Mouse (Mus musculus) forebrain, embryonic 10.5 days (tissue): ENCODE results near the gene Fkbp10. TPM values are rescaled to one million over a fixed set of nuclear protein-coding genes. Genes with fewer than 3 reads are reported as not detected.

Experiments
- DNase-seq: peaks from one replicate; pipeline ENCODE4 v3.0.0-alpha.2; 2017; ENCODE audit warnings: low spot score; ENCODE audit errors: extremely low spot score
- H3K27ac ChIP-seq: fragments of 300-500 bp; sonication (generic); 2 replicates; pipeline ENCODE4 v1.5.1; 2016; ENCODE audit warnings: mild to moderate bottlenecking
- H3K27me3 ChIP-seq: fragments of 300-500 bp; sonication (generic); 2 replicates; pipeline ENCODE4 v1.6.1; 2016; ENCODE audit warnings: mild to moderate bottlenecking; ENCODE audit not compliant: poor library complexity, severe bottlenecking
- H3K36me3 ChIP-seq: fragments of 300-500 bp; sonication (generic); replicated peaks from 2 replicates; pipeline ENCODE4 v1.6.1; 2016; ENCODE audit warnings: mild to moderate bottlenecking, moderate library complexity
- H3K4me1 ChIP-seq: fragments of 300-500 bp; sonication (generic); 2 replicates; pipeline ENCODE4 v1.6.1; 2016
- H3K4me3 ChIP-seq: fragments of 300-500 bp; sonication (generic); 2 replicates; pipeline ENCODE4 v1.5.1; 2016; ENCODE audit warnings: mild to moderate bottlenecking, moderate library complexity
- H3K9me3 ChIP-seq: fragments of 300-500 bp; sonication (generic); 2 replicates; pipeline ENCODE4 v1.6.1; 2016; ENCODE audit warnings: mild to moderate bottlenecking, moderate library complexity
- WGBS: fragments of 180-500 bp; shearing (Covaris S2); methylation state at CpG from one replicate; pipeline ENCODE4 v1.1.7; 2016; 5-methylcytosine and 5-hydroxymethylcytosine counted together
- polyA plus RNA-seq: library from polyadenylated mRNA; unstranded; fragments of >200 nt; fragmentation: Nextera tagmentation; extraction: Ambion mirVana; gene quantifications from 2 replicates; pipeline ENCODE4 v1.2.1, GENCODE M21; 2016

Fkbp10 gene
- polyA plus RNA-seq, result 37.5 and 37.6 TPM in 2 replicates

DNA sequence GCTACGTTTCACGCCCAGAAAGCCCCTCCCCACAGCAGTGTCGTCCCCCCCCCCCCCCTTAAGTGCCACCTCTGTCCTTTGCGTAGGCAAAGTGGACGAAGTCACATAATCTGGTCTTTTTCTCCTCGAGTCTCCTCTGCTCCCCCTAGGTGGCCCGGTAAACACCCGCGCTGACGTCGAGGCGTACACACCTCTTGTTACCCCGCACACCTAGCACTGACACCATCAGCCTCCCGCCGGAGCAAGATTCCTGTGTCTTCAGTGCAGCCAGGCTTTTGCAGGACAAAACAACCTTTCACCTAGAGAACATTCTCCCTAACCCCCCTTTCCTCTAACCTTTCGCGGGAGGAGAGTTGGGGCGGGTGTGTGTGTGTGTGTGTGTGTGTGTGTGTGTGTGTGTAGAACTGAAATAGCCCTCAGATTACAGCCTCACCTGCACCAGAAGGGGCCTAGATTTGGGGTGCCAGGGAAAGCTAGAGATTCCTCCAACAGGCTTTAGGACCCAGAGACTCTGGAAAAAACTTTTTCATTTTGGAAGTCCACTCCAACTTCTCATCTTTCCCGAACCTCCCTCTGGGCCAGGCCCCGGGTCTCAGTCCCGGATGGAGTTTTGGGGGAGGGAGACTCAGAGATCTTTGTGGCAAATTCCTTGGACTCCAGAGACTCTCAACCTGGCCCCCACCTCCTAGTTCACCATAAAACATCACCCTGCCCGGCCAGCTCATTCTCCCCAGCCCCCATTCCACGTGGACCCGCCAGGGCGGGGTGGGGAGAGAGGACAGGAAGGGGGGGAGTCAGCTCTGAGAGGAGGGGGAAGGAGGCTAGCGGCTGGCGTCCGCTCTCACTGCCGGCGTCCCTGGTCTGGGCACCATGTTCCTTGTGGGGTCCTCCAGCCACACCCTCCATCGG is at the start of gene Fkbp10:
Fkbp10 (plus strand) TSS at position 784 of the 909 bp plus-strand sequence.
- H3K27me3 ChIP-seq, result peaks cover 51% of the 10 kb centered on the region
- peak within 1 kb of the TSS; percentile 74 for H3K4me3 ChIP-seq
- peak within 1 kb of the TSS; percentile 91 for H3K27ac ChIP-seq
- H3K4me1 ChIP-seq, result peaks cover 51% of the 10 kb centered on the region
- DNase-seq, result peak; percentile 57
- H3K9me3 ChIP-seq, result no peaks in the 10 kb centered on the region
- peaks cover 6% of the 10 kb centered on the region for H3K36me3 ChIP-seq
- WGBS, result 1% methylated on average over 31 of the region's 31 CpGs

DNA sequence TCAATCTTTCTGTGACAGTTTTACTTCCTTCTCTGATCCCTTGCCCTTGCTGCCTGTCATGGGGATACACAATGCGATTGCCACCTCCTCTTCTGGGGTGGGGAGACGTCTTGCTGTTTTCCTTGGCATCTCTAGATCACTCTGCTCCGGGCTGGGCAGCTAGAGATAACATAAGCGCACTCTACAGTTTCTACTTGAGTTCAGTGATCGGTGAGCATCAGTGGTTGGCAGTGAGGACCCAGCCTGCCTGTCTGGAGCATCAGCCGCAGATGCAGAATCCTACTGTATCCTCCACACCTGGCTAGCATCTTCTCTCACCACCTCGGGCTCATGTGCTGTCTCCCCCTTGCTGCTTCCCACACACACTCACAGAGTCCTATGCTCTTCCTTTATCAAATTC is 46.4 kb upstream of the Fkbp10 start:
- Histone ChIP-seq H3K27me3 (peaks cover 9% of the 10 kb centered on the region), H3K9me3 (no peaks in the 10 kb centered on the region), H3K36me3 (peaks cover 12% of the 10 kb centered on the region), H3K27ac (no peak overlapping the region), H3K4me1 (peaks cover 27% of the 10 kb centered on the region), H3K4me3 (no peak overlapping the region)
- 91% methylated on average over 7 of the region's 7 CpGs for WGBS
- no peak for DNase-seq

GRCm38 (mm10) chr11:100369822-100370221 is 45.7 kb upstream of the Fkbp10 start:
- peaks cover 27% of the 10 kb centered on the region for H3K4me1 ChIP-seq
- DNase-seq, result no peak
- WGBS, result 87% methylated on average over 8 of the region's 8 CpGs
- H3K9me3 ChIP-seq, result no peaks in the 10 kb centered on the region
- peaks cover 15% of the 10 kb centered on the region for H3K36me3 ChIP-seq
- H3K27me3 ChIP-seq, result 0 out of 2 replicates have a peak, but pooled peaks cover 4% of the 10 kb centered on the region
- H3K27ac ChIP-seq, result no peak overlapping the region
- H3K4me3 ChIP-seq, result no peak overlapping the region

DNA sequence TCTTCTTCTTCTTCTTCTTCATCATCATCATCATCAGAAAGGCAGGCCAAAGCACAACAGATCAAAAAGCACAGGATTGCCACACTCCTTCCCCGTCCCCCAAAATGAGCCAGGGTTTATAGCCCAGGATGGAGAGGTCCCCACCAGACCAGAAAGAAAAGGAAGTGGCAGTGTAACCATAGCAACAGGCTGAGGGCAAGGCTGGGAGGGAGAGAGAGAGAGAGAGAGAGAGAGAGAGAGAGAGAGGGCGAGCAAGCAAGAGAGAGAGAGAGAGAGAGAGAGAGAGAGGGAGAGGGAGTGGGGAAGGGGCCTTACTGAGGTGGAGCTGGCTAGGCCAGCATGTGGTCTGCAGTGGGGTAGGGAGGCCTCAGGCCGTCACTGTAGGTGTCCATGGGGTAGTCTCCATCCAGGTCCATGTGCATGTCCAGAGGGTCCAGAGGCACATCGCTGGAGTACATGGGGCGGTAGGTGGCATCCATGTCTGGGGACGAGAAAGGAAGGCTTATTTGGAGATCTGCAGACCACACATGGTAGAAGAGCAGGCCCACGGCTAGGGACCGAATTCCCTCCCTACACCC is 43.4 kb upstream of the Fkbp10 start:
- peaks cover 30% of the 10 kb centered on the region for H3K36me3 ChIP-seq
- H3K9me3 ChIP-seq, result no peaks in the 10 kb centered on the region
- 85% methylated on average over 7 of the region's 8 CpGs for WGBS
- no peak overlapping the region for H3K4me3 ChIP-seq
- H3K27ac ChIP-seq, result peak overlapping the region; percentile 30; the same call in 1 of the 2 replicates
- peaks cover 27% of the 10 kb centered on the region for H3K4me1 ChIP-seq
- H3K27me3 ChIP-seq, result no peaks in the 10 kb centered on the region
- DNase-seq, result peak; percentile 26

DNA sequence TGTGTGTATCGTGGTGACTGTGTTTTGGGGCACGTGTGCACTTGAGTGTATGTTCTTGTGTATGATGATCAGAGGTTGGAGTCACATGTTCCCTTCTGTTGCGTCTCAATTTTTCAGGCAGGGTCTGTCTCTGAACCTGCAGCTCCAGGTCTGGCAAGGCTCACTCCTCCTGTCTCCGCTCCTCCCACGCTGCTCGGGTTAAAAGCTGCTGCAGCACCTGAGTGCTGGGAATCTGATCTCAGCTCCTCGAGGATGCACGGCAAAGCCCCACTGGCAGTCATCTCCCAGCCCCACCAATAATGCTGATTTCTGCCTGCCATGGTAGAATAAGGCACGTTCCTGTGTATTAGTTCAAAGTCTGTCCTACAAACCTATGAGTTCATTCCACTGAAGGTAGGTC is 40.4 kb upstream of the Fkbp10 start:
- WGBS, result 91% methylated on average over 9 of the region's 9 CpGs
- Histone ChIP-seq H3K4me3 (no peak overlapping the region), H3K4me1 (peaks cover 25% of the 10 kb centered on the region), H3K27me3 (no peaks in the 10 kb centered on the region), H3K9me3 (no peaks in the 10 kb centered on the region), H3K36me3 (peaks cover 50% of the 10 kb centered on the region), H3K27ac (no peak overlapping the region)
- no peak for DNase-seq

- H3K4me1 ChIP-seq, result peaks cover 19% of the 10 kb centered on the region
- H3K27me3 ChIP-seq, result no peaks in the 10 kb centered on the region
- H3K36me3 ChIP-seq, result peaks cover 56% of the 10 kb centered on the region
- no peak overlapping the region for H3K27ac ChIP-seq
- H3K4me3 ChIP-seq, result no peak overlapping the region
- no peaks in the 10 kb centered on the region for H3K9me3 ChIP-seq
- DNase-seq, result no peak
- 81% methylated on average over 4 of the region's 4 CpGs for WGBS
Measured at GRCm38 (mm10) chr11:100376005-100376404, 39.5 kb upstream of the Fkbp10 start.

DNA sequence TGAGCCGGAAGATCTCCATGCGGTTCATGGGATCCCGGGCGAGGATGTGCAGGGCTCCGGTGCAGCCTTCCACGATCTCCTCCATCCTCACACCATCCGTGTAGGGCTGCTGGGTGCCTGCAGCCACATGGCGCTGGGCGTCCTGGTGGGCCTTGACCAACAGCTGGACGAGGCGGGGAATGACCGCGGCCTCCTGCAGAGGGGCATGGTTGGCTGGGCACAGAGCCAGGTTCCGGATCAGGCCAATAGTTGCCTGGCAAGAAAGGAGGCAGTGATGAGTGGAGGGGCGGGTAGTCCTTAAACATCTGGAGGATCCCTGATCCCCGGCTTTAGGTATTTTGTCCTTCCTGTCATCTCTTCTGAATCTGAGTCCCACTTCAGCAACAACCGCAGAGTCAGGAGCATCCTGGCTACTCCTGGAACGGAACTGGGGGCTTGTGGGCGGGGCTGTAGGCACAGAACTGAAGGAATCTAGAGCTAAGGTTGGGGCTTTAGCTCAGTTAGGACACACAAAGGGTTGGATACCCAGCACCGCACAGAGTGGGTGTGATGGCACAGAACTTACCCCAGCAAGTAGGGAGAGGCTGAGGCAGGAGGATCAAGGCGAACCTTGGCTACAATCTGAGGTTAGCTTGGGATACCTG is 38.6 kb upstream of the Fkbp10 start:
- no peak overlapping the region for H3K4me3 ChIP-seq
- no peaks in the 10 kb centered on the region for H3K9me3 ChIP-seq
- peaks cover 61% of the 10 kb centered on the region for H3K36me3 ChIP-seq
- peaks cover 10% of the 10 kb centered on the region for H3K4me1 ChIP-seq
- WGBS, result 94% methylated on average over 21 of the region's 21 CpGs
- no peak for DNase-seq
- no peaks in the 10 kb centered on the region for H3K27me3 ChIP-seq
- no peak overlapping the region for H3K27ac ChIP-seq

GRCm38 (mm10) chr11:100377989-100378388 is 37.5 kb upstream of the Fkbp10 start:
- Histone ChIP-seq H3K36me3 (peaks cover 65% of the 10 kb centered on the region), H3K4me3 (no peak overlapping the region), H3K27ac (no peak overlapping the region; the same call in 1 of the 2 replicates), H3K9me3 (no peaks in the 10 kb centered on the region), H3K27me3 (no peaks in the 10 kb centered on the region), H3K4me1 (no peaks in the 10 kb centered on the region)
- no peak for DNase-seq
- WGBS, result 94% methylated on average over 14 of the region's 14 CpGs

- Histone ChIP-seq H3K27ac (no peak overlapping the region; the same call in 1 of the 2 replicates), H3K27me3 (no peaks in the 10 kb centered on the region), H3K4me3 (no peak overlapping the region), H3K36me3 (peaks cover 69% of the 10 kb centered on the region), H3K4me1 (no peaks in the 10 kb centered on the region), H3K9me3 (no peaks in the 10 kb centered on the region)
- DNase-seq, result no peak
- 85% methylated on average over 5 of the region's 5 CpGs for WGBS
Measured at GRCm38 (mm10) chr11:100378446-100378845, 37.1 kb upstream of the Fkbp10 start.

- H3K4me1 ChIP-seq, result no peaks in the 10 kb centered on the region
- no peak overlapping the region for H3K4me3 ChIP-seq
- no peaks in the 10 kb centered on the region for H3K27me3 ChIP-seq
- H3K27ac ChIP-seq, result no peak overlapping the region
- peaks cover 65% of the 10 kb centered on the region for H3K36me3 ChIP-seq
- DNase-seq, result no peak
- no peaks in the 10 kb centered on the region for H3K9me3 ChIP-seq
- WGBS, result 91% methylated on average over 4 of the region's 4 CpGs
Measured at GRCm38 (mm10) chr11:100379311-100379710, 36.2 kb upstream of the Fkbp10 start.

DNA sequence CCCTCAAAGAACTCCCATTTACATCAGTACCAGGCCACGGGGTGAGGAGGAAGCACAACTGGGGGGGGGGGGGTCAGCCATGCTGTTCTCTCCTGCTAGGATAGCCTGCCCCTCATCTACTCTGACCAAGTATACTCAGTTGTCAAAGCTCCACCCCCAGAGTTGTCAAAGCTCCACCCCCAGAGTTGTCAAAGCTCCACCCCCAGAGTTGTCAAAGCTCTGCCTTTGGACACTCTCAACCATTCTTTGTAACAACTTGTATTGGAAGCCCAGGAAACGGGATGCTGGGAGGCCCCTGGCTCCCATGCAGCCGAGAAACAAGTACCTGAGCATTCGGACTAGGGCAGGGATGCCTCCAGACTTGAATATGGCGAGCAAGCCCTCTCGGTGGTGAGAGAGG is 32.8 kb upstream of the Fkbp10 start:
- Histone ChIP-seq H3K4me3 (no peak overlapping the region), H3K36me3 (peaks cover 46% of the 10 kb centered on the region), H3K27me3 (no peaks in the 10 kb centered on the region), H3K27ac (no peak overlapping the region), H3K4me1 (peaks cover 7% of the 10 kb centered on the region; the same call in 1 of the 2 replicates), H3K9me3 (no peaks in the 10 kb centered on the region)
- WGBS, result 87% methylated on average over 6 of the region's 6 CpGs
- DNase-seq, result no peak

DNA sequence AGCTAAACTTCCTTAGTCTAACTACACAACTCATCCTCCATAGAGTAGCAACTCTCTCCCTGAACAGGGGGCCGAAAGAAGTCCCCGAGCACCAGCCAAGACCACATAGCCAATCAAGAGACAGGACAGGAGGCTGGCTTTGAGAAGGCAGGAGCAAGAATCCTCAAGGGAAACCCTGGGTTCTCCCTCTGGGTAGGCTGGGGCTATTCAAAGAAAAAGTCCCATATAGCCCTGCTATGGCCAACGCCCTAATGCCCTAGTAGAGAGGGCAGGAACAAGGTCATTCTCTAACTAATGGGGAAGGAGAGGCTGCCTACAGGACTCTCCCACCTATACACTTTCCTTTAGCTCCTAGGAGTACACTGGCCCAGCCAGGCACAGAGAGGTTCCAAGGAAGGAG is 30.5 kb upstream of the Fkbp10 start:
- H3K4me3 ChIP-seq, result no peak overlapping the region
- peaks cover 32% of the 10 kb centered on the region for H3K36me3 ChIP-seq
- WGBS, result 86% methylated on average over 3 of the region's 3 CpGs
- DNase-seq, result no peak
- no peaks in the 10 kb centered on the region for H3K9me3 ChIP-seq
- peaks cover 23% of the 10 kb centered on the region for H3K4me1 ChIP-seq
- no peaks in the 10 kb centered on the region for H3K27me3 ChIP-seq
- H3K27ac ChIP-seq, result no peak overlapping the region
